Mouse (Mus musculus) kidney, postnatal 0 days (tissue): Measurements from ENCODE around the gene Eef2. TPM values are rescaled to one million over a fixed set of nuclear protein-coding genes. Genes with fewer than 3 reads are reported as not detected.

Experiments
- ATAC-seq: fragments of 200-750 bp; cut with Nextera tagmentation; replicated peaks from 2 replicates; pipeline ENCODE4 v1.8.0; 2017; ENCODE audit warnings: low read depth, moderate number of reproducible peaks, moderate TSS enrichment, moderate library complexity; ENCODE audit not compliant: low FRiP score
- DNase-seq: peaks from one replicate; pipeline ENCODE4 v3.0.0-alpha.2; 2016; ENCODE audit warnings: low spot score
- H3K27ac ChIP-seq: fragments of 300-500 bp; sonication (generic); 2 replicates; pipeline ENCODE4 v1.5.1; 2014; ENCODE audit warnings: mild to moderate bottlenecking
- H3K27me3 ChIP-seq: fragments of 300-500 bp; sonication (generic); 2 replicates; pipeline ENCODE4 v1.6.1; 2014; ENCODE audit warnings: low read length, mixed read lengths; ENCODE audit not compliant: insufficient read depth
- H3K36me3 ChIP-seq: fragments of 300-500 bp; sonication (generic); 2 replicates; pipeline ENCODE4 v1.6.1; 2014; ENCODE audit warnings: low read length, mixed read lengths; ENCODE audit not compliant: insufficient read depth
- H3K4me1 ChIP-seq: fragments of 300-500 bp; sonication (generic); replicated peaks from 2 replicates; pipeline ENCODE4 v1.6.1; 2014; ENCODE audit warnings: antibody characterized with exemption, low read length, mixed read lengths; ENCODE audit not compliant: insufficient read depth
- H3K4me2 ChIP-seq: fragments of 300-500 bp; sonication (generic); 2 replicates; pipeline ENCODE4 v1.6.1; 2014; ENCODE audit warnings: mild to moderate bottlenecking, low read length, moderate library complexity, mixed read lengths
- H3K4me3 ChIP-seq: fragments of 300-500 bp; sonication (generic); replicated peaks from 2 replicates; pipeline ENCODE4 v1.5.1; 2014; ENCODE audit warnings: low read depth, low read length
- H3K9ac ChIP-seq: fragments of 300-500 bp; sonication (generic); 2 replicates; pipeline ENCODE4 v1.6.1; 2014; ENCODE audit warnings: low read depth, low read length
- H3K9me3 ChIP-seq: fragments of 300-500 bp; sonication (generic); replicated peaks from 2 replicates; pipeline ENCODE4 v1.6.1; 2016; ENCODE audit warnings: low read length, inconsistent platforms, mixed read lengths
- CTCF ChIP-seq: IDR thresholded peaks from 2 replicates; pipeline ENCODE4 v1.5.1; 2016; ENCODE audit warnings: antibody characterized with exemption, low read depth, mild to moderate bottlenecking, moderate library complexity
- WGBS: fragments of 180-500 bp; shearing (Covaris S2); extraction: QIAGEN DNeasy Blood & Tissue Kit; methylation state at CpG from one replicate; pipeline ENCODE4 v1.1.7; 2014; 5-methylcytosine and 5-hydroxymethylcytosine counted together
- polyA plus RNA-seq: library from polyadenylated mRNA; unstranded; fragments of >200 nt; fragmentation: Nextera tagmentation; extraction: Ambion mirVana; gene quantifications from 2 replicates; pipeline ENCODE4 v1.2.1, GENCODE M21; 2015

Eef2 gene
- polyA plus RNA-seq, 1 experiment from 2014 or later = 560 TPM

GRCm38 (mm10) chr10:81145307-81145706, 31.1 kb upstream of the Eef2 start:
- DNase-seq (no peak), ATAC-seq (no peak)
- Histone ChIP-seq H3K27me3 (no peaks in the 10 kb centered on the region), H3K4me3 (no peak overlapping the region), H3K4me2 (no peak overlapping the region), H3K9ac (no peak overlapping the region), H3K27ac (no peak overlapping the region), H3K4me1 (peaks cover 12% of the 10 kb centered on the region), H3K36me3 (peaks cover 62% of the 10 kb centered on the region), H3K9me3 (no peaks in the 10 kb centered on the region)
- 92% methylated on average over 6 of the region's 6 CpGs for WGBS
- no peak for TF ChIP-seq CTCF

- peaks cover 7% of the 10 kb centered on the region for H3K4me1 ChIP-seq
- H3K9me3 ChIP-seq = no peaks in the 10 kb centered on the region
- H3K36me3 ChIP-seq = peaks cover 62% of the 10 kb centered on the region
- no peak overlapping the region for H3K27ac ChIP-seq
- DNase-seq (no peak), ATAC-seq (no peak)
- H3K4me3 ChIP-seq = no peak overlapping the region
- no peak overlapping the region for H3K4me2 ChIP-seq
- WGBS = 73% methylated on average over 7 of the region's 7 CpGs
- TF ChIP-seq CTCF = no peak
- H3K9ac ChIP-seq = no peak overlapping the region
- H3K27me3 ChIP-seq = no peaks in the 10 kb centered on the region
Observed at GRCm38 (mm10) chr10:81145778-81146177, 30.7 kb upstream of the Eef2 start.

GRCm38 (mm10) chr10:81146296-81146695, 30.1 kb upstream of the Eef2 start:
- Histone ChIP-seq H3K36me3 (peaks cover 62% of the 10 kb centered on the region), H3K27me3 (no peaks in the 10 kb centered on the region), H3K4me3 (no peak overlapping the region), H3K9ac (no peak overlapping the region), H3K4me1 (peaks cover 2% of the 10 kb centered on the region), H3K27ac (no peak overlapping the region), H3K9me3 (no peaks in the 10 kb centered on the region), H3K4me2 (no peak overlapping the region)
- DNase-seq (no peak), ATAC-seq (no peak)
- WGBS = 80% methylated on average over 4 of the region's 4 CpGs
- no peak for TF ChIP-seq CTCF

GRCm38 (mm10) chr10:81151261-81151660, 25.2 kb upstream of the Eef2 start:
- H3K27me3 ChIP-seq = no peaks in the 10 kb centered on the region
- H3K4me3 ChIP-seq = no peak overlapping the region
- H3K4me1 ChIP-seq = no peaks in the 10 kb centered on the region
- no peak overlapping the region for H3K9ac ChIP-seq
- TF ChIP-seq CTCF = no peak
- WGBS = 64% methylated on average over 6 of the region's 6 CpGs
- DNase-seq (no peak), ATAC-seq (no peak)
- peaks cover 69% of the 10 kb centered on the region for H3K36me3 ChIP-seq
- H3K9me3 ChIP-seq = no peaks in the 10 kb centered on the region
- no peak overlapping the region for H3K4me2 ChIP-seq
- H3K27ac ChIP-seq = no peak overlapping the region

- Histone ChIP-seq H3K9me3 (no peaks in the 10 kb centered on the region), H3K4me2 (no peak overlapping the region), H3K36me3 (peaks cover 68% of the 10 kb centered on the region), H3K27ac (peak overlapping the region; percentile 60; the same call in 1 of the 2 replicates), H3K4me3 (no peak overlapping the region), H3K27me3 (no peaks in the 10 kb centered on the region), H3K9ac (no peak overlapping the region), H3K4me1 (no peaks in the 10 kb centered on the region)
- no peak for TF ChIP-seq CTCF
- ATAC-seq (peak; percentile 18; the same call in 1 of the 2 replicates), DNase-seq (peak; percentile 26)
- WGBS = 66% methylated on average over 12 of the region's 12 CpGs
Observed at GRCm38 (mm10) chr10:81152609-81153008, 23.8 kb upstream of the Eef2 start.

GRCm38 (mm10) chr10:81154313-81154712, 22.1 kb upstream of the Eef2 start:
- Histone ChIP-seq H3K36me3 (peaks cover 53% of the 10 kb centered on the region), H3K4me2 (no peak overlapping the region), H3K4me3 (no peak overlapping the region), H3K27ac (no peak overlapping the region), H3K9ac (no peak overlapping the region), H3K27me3 (no peaks in the 10 kb centered on the region), H3K9me3 (no peaks in the 10 kb centered on the region), H3K4me1 (no peaks in the 10 kb centered on the region)
- ATAC-seq (no peak), DNase-seq (no peak)
- WGBS = 89% methylated on average over 12 of the region's 12 CpGs
- no peak for TF ChIP-seq CTCF

GRCm38 (mm10) chr10:81154736-81155135, 21.7 kb upstream of the Eef2 start:
- DNase-seq (no peak), ATAC-seq (no peak)
- WGBS = 79% methylated on average over 6 of the region's 6 CpGs
- H3K27ac ChIP-seq = no peak overlapping the region
- H3K9me3 ChIP-seq = no peaks in the 10 kb centered on the region
- H3K4me1 ChIP-seq = no peaks in the 10 kb centered on the region
- H3K4me3 ChIP-seq = no peak overlapping the region
- H3K27me3 ChIP-seq = no peaks in the 10 kb centered on the region
- peaks cover 50% of the 10 kb centered on the region for H3K36me3 ChIP-seq
- H3K9ac ChIP-seq = no peak overlapping the region
- H3K4me2 ChIP-seq = no peak overlapping the region
- TF ChIP-seq CTCF = no peak
